Mouse (Mus musculus) WW6 (cell line): Measurements from ENCODE around the gene Edrf1.
A peak's percentile ranks its signal among the peaks of the same experiment; 100 is the strongest.

Source experiments
- DNase-seq: peaks from one replicate; pipeline ENCODE4 v3.0.0-alpha.2; 2013; ENCODE audit warnings: low read depth, low spot score

Edrf1 gene

GRCm38 (mm10) chr7:133637361-133638305 is at the start of gene Edrf1:
Gene Edrf1, plus strand, starts transcription at chr7:133637543.
- peak; percentile 97 for DNase-seq

GRCm38 (mm10) chr7:133591750-133592149 is 45.6 kb upstream of the Edrf1 start:
- DNase-seq: no peak

DNA sequence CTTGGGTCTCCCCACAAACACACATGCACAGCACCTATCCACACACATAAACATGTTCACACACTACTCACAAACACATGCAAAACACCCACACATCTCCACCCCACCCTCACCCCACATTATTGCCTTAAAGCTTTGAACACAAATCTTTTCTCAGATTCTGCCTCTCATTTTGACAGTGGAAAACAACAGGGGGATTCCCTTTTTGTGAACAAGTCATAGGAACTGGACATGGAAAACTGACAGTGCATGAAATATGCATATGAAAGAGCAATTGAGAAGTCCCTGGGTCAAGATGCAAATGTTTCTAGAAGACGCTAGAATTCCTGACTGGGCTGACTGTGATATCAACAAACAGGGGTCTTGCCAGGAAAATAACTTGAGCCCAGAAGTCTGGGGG is 36.8 kb upstream of the Edrf1 start:
- DNase-seq: no peak

GRCm38 (mm10) chr7:133602058-133602457 is 35.3 kb upstream of the Edrf1 start, which contains the start of gene Tex36:
Gene Tex36, minus strand, starts transcription at chr7:133602158.
- DNase-seq: no peak

DNA sequence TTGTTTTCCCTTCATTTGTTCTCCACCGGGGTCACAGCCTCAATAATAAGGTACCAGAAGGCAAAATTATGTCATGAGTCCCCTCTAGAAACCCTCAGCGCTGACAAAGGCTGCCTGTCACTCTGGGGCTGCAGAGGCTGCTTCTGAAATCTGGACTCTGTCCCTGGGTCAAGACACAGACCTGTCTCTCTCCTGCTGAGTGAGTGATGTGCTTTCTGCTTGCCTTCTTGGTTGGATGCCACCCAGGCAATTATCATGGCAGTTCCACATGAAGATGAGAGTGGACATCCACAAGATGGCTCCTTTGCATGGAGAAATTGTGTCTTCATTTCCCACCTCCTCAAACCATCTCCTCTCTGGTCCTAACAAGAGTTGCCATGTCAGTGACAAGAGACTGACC is 34.2 kb upstream of the Edrf1 start:
- DNase-seq: no peak

- peak; percentile 20 for DNase-seq
Observed at GRCm38 (mm10) chr7:133604427-133605081, 32.8 kb upstream of the Edrf1 start.

- no peak for DNase-seq
Observed at GRCm38 (mm10) chr7:133607331-133607730, 30.0 kb upstream of the Edrf1 start.

DNA sequence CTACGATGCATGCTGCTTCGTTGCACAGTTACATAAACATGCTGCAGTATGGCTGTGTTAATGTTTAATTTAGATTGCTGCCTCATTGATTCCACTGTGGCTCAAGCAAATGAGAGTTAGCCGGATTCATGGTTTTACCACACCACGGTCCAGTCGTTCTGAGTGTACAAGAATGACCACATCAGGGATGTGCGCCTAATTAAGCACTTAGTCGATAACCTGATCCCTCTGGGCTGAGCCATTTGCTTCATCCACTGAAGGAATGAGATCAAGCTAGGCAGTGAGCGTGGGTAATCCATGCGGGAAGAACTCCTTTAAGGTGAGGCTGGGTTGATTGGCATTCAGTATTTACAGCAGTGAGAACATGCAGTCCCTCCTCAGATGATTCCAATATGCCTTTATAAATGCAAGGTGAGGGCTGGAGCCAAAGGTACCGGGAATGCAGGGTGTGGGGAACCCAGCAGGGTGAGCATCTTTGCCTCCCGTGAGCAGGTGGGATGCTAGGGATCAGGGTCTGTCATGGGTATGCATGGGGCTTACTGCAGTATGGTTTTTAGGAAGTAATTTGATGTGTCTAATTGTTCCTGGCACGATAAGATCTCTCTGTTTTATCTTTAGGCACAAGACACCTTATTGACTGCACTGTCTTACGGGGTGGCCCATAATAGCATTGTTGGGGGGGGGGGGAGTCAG is 29.3 kb upstream of the Edrf1 start:
- no peak for DNase-seq

DNA sequence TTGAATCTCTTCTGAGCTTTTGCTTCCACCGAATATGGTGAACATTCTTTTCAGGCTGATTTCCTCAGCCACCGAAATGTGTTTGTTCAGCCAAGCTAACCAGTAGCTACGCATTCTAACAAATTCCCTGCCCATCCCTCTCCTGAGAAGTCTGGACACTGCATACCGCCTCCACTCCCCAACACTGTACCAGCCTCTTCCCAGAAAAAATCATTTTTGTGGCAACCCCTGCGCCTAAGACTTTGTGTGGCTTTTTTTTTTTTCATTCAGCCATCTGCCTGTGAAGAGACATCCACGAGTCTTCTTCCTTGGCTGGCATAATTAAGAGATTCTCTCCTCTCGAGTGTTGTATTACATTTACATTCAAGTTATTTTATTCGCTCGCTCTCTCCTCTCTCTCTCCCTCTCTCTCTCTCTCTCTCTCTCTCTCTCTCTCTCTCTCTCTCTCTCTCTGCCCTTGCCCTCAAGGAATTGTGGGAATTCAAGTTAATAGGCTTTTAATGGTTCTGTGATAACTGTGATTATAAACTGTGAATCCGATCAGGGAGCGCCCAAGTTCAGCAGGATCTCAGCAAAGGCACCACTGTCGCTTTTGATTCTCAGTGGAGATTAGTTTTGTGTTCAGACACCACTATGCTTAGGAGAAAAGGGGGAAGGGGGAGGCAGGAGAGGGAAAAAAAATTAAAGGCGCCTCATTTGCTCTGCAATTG is 28.6 kb upstream of the Edrf1 start:
- DNase-seq: no peak

- DNase-seq: no peak
Observed at GRCm38 (mm10) chr7:133609585-133609984, 27.8 kb upstream of the Edrf1 start.

GRCm38 (mm10) chr7:133612981-133613380 is 24.4 kb upstream of the Edrf1 start:
- DNase-seq: no peak

GRCm38 (mm10) chr7:133620721-133621120 is 16.6 kb upstream of the Edrf1 start:
- DNase-seq: no peak

DNA sequence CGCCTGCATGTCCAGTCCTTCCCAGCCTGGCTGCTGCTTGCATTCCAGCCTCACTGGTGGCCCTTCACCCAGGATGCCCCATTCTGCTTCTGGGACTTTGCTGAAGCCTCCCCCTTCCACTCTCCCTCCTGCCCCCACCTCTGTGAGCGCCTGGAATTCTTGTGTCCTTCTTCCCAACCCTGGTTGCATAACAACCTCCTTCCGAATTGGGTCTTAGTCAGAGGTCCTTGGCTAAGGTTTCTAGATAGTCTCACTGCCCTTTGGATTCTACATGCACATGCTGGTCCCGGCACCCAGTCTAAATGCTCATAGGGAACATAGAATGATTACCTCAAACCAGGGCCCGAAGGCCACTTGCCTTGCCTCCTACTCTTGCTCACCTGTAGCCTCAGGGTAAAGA is 14.1 kb upstream of the Edrf1 start:
- no peak for DNase-seq

- DNase-seq: no peak
Observed at GRCm38 (mm10) chr7:133627184-133627936, 10.0 kb upstream of the Edrf1 start.

DNA sequence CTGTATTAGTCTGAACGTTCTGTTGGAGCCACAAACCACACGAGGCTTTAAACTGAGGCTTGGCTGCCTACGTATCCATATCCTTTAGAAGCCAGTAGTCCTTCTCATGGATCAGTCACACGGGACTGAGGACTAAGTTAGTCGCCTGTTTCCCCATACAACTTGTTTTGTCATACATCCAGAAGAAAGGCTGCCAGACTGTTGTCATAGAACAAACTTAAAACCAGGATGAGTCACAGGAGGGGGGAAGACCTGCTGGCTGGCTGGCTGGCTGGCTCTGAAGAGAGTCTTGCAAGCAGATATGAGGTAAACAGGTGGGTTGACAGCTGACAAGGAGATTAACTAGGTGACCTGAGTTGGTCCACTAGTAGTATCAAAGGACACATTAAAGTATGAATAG is 6.5 kb upstream of the Edrf1 start:
- no peak for DNase-seq

DNA sequence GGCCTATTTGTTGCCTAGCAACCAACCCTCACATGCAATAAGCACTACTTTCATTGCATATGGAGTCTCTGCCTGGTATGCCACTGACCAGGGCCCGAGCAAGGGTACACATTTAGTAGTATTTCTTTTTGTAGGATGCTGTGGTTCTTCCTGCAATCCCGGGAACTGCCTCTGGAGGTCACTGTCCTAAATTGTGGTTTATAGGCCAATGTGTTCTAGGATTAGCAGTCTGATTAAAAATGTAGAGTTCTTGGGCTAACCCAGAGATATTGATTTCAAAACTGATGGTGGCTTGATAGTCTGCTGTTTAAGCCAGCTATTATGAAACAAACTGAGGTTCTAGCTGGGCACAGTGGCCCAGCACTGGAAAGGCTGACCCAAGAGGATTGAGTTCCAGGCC is 4.9 kb upstream of the Edrf1 start:
- DNase-seq: peak; percentile 28

DNA sequence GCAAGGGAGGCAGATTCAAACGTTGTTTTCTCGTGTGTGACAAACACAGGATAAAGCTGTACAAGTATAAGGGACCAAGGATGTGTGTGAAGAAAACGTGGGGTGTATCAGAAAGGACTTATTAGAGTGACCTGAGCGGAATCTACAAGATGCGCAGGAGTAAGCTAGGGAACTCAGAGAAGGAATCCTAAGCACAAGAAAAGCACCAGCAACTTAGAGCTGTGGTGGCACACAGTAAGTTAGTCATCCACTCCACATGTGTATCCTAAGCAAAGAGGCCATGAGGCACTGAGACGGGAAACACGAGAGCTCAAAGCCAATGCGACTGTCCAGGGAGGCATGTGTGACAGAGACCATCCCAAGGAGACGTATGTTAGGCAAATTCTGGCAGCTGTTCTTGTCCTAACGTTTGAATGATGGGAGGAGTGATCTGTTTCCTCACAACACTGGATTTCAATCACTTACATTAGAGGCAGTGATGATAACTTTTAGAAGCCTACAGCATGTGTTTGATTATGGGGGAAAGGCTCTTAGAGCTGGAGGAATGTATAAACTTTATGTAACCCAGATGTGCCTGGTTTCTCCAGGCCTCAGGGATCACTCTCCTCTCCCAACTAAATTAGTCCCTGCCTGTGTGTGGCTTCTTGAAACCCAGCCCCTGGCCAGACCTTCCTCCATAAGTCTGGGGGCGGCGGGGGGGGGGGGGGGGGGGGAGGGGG is 2.3 kb upstream of the Edrf1 start:
- no peak for DNase-seq

DNA sequence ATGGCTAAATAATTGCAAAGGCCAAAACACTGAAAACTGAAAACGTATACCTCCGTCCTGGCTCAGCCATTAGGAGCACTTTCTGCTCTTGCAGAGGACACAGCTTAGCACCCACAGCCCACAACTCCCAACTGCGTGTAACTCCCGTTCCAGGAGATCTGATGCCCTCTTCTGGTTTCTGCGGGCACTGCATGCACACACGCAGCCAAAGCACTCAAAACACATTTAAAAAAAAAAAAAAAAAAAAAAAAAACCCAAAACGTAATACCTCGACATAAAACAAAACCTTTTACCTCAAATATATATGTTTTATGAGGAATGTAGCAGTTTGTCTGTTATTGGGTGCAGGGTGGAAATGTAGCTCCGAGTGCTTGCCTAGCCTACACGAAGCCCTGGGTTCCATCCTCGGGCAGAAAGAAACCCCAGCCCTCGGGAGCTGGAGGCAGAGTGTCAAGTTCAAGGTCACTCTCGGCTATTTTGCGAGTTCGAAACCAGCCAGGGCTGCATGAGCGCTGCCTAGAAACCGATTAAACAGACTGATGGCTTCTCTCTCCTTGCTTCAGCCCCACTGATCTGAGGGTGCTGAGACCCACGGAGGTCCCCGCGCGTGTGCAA is 498 bp upstream of the Edrf1 start:
- DNase-seq: peak; percentile 65

DNA sequence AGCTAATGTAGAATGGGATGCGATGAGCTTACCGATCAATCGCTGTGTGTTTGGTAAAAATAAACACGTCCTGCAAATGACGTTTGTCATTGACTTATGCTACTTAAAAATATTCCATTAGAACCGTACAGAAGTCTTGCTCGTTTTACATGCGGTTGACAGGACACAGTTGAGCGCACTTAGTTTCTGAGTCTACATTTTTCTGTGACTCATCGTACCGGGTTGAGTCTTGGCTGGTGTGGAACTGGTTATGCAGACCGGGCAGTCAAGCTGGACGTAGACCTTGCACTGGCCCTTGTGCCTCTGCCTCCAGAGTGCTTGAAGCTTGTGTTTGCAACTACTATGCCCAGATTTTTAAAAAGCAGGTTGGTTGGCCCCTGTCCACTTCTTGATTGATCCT is 963 bp downstream of the Edrf1 start:
- no peak for DNase-seq

DNA sequence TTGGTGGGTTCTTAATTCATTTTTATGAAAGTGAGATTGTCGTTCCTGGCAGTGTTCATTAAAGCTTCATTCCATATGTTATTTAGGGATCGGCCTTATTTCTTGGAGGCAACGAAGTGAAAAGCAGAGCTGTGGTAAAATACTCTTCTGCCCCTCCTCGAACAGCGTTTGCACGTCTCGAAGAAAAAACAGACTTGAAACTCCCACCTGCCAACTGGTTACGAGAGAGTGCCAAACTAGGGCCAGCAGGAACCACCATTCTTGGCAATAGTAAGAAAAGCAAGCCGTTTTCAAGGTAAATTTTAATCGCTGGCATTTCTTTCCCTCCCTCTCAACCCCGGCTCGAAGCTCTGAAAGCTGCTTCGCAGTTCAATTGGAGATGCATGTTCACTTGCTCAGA is 1.5 kb downstream of the Edrf1 start:
- DNase-seq: no peak
